Mouse (Mus musculus) adrenal gland, postnatal 36 days (tissue): ENCODE data around the gene Gm20532. TPM values are rescaled to one million over a fixed set of nuclear protein-coding genes. Genes with fewer than 3 reads are reported as not detected.

Experiments
- DNase-seq, 2 experiments: peaks; one replicate each; pipeline ENCODE4 v3.0.0; 2021; ENCODE audit warnings: mixed read lengths in 1 of 2
- total RNA-seq, 2 experiments: library from RNA; stranded (reverse); gene quantifications; 2 replicates each; pipeline ENCODE4 v1.2.3; 2021

Gene Gm20532
- total RNA-seq, 2 experiments from 2014 or later: not detected

- no peak for DNase-seq
Measured at GRCm38 (mm10) chr2:26596898-26597297, 10.5 kb downstream of the Gm20532 start.

- DNase-seq: no peak
Measured at GRCm38 (mm10) chr2:26597810-26598209, 11.4 kb downstream of the Gm20532 start.

DNA sequence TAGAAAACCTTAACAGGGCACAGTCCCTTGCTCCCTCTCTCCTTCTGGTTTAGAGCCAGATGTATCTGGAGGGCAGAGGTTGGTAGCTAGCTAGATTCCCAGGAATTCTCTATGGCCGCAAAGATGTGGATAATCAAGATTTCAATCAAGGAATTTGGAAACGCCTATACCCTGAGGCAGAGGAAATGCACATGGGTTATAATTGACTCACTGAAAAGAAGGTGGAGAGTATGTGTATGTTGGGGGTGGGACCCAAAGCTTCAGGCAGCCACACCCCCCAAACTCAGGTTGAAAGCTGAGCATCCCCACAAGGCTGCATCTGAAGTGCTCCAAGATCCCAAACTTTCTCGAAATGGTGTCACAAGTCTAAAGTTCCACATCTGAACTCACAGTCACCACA, 12.0 kb downstream of the Gm20532 start:
- no peak for DNase-seq

DNA sequence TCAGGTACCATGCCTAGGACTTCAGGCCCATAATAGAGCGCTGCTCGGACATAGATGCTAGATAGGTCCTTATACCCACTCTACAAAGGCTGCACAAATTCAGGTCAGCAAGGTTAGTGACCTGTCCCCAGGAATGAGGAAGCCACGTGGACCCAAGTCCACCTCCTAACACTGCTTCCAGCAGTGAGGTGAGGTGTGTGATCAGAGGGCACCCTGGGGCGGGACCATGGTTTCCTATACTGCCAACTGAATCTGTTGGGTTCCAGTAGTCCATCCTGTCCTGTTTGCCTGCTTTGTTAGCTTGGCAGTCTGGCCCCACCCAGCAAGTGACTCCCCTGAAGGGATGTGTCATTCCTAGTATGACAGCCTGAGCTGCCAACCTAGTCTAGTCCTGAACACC, 13.5 kb downstream of the Gm20532 start:
- no peak for DNase-seq

- DNase-seq: no peak
Measured at GRCm38 (mm10) chr2:26600664-26601063, 14.2 kb downstream of the Gm20532 start.

GRCm38 (mm10) chr2:26601595-26601994, 15.2 kb downstream of the Gm20532 start:
- no peak for DNase-seq

- DNase-seq: no peak
Measured at GRCm38 (mm10) chr2:26602631-26603030, 16.2 kb downstream of the Gm20532 start.

GRCm38 (mm10) chr2:26603159-26603558, 16.7 kb downstream of the Gm20532 start:
- DNase-seq: peak; percentile 74 to 86

GRCm38 (mm10) chr2:26603720-26604671, 17.6 kb downstream of the Gm20532 start, which contains the start of gene Agpat2:
Gene Agpat2 (minus strand): TSS chr2:26604417.
- peak; percentile 94 to 97 for DNase-seq

DNA sequence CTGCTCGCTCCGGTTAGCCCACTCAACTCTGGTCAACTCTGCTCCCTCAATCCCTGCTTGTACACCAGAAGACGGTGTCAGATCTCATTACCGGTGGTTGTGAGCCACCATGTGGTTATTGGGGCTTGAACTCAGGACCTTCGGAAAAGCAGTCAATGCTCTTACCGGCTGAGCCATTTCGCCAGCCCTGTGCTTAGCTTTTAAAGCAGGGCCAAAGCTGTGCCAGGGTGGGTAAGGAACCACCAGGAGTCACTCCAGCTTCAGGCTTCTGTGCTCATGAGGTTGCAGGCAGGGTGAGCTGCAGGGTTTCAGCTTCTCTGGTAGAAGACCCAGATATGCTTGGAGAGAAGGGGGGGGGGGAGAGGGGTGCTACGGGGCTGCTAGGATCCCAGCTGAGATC, 18.9 kb downstream of the Gm20532 start:
- no peak for DNase-seq

- peak in 1 of 2 experiments; percentile 21 for DNase-seq
Measured at GRCm38 (mm10) chr2:26606579-26606978, 20.1 kb downstream of the Gm20532 start.

GRCm38 (mm10) chr2:26607056-26607910, 20.8 kb downstream of the Gm20532 start:
- no peak for DNase-seq

- no peak for DNase-seq
Measured at GRCm38 (mm10) chr2:26608781-26609180, 22.3 kb downstream of the Gm20532 start.

DNA sequence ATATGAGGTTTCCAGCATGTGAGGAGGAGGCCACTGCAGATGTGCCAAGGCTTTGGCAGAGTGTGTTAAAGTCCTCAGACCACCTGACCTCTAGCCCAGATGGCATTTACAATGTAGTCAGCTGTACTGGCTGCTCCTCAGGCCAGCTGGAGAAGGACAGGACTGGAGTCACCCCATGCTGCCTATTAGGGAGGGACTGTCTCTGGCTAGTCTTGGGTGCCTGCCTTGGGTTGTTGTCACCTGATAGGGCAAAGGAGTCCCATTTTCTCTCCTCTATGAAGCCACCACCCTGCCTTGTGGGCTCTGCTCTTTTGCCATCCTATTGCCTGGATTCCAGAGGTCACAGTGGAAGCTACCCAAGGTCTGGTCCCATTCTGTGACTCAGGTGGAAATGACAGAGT, 22.8 kb downstream of the Gm20532 start:
- DNase-seq: no peak

- no peak for DNase-seq
Measured at GRCm38 (mm10) chr2:26610526-26610925, 24.1 kb downstream of the Gm20532 start.

DNA sequence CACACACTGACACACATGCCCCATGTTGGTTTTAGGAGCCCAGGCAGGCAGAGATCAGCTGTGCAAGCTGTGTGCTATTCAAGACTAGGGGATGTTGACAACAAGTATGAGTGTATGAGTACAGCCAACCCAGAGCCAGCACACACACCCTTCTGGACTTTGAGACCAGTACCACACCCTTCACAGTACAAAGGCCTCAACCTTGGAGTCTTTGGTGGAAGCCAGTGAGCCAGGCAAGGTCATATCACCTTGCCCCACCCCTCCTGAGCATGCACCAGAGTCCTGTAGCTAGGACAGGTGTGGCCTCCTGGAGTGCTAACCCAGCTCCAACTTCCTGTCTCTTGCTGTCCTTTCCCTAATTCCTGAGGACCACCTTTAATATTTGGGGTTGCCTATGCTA, 24.6 kb downstream of the Gm20532 start:
- DNase-seq: no peak

DNA sequence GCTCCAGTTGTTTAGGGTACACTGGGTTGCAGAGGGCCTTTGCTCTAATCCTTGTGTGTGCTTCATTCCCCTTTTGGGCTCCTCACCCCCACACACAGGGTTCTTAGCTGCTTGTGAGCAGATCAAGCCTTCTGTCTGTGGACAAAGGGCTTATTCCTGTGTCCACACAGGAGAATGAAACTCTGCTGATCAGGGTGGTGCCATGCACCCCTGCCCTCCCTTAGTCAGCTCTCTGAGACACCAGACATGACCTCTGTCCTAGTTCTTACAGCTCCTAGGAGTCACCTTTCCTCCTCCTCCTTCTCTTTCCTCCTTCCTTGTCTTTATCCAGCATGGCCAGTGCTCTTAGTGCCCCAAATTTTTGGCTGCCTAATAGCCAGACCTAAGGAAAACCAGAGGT, 25.5 kb downstream of the Gm20532 start:
- no peak for DNase-seq

DNA sequence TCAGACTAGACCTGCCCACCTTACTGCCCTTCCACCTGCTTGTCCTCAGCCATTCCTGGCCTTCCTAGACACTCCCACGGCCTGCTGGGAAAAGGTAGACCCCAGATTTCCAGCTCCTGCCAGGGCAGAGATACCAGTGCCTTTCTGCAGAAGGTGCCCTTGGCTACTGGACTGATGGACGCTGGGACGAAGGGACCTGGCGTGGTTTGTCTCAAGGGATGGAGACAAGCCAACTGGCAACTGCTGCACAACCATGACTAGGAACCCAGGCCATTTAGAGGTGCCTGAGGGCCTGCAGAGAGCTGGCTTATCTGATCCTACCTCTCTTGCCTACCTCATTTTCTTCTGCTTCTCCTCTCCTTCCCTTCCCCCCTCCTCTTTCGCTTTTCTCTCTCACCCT, 28.5 kb downstream of the Gm20532 start:
- DNase-seq: peak in 1 of 2 experiments; percentile 29

DNA sequence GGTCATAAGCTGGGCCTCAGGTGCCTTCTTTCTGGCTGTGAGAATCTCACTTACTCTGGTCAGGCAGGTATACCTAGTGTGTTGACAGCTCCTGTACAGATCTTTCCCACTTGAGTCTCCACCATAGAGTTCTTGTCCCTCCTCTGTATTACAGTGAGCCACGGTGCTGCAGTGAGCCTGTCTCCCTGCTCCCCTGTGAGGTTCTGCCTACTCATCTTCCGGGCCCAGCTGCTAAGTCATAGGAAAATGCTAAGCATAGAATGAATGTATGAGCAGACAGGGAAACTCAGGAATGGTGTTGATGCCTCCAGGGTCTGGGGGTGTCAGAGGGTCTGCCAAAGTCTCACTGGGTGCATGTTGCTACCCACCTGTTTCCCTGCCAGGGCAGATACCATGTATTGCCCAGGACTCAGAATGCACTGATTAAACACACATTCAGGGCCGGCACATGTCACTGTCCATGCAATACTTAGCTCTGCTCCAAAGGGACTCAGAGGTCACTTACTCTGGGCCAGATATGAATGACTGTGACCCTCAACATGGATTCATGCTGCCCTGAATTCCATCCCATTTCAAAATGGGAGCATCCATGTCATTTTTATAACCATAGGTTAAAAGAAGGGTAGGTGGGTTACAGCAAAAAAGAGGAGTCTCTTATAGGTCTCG, 29.2 kb downstream of the Gm20532 start:
- no peak for DNase-seq

GRCm38 (mm10) chr2:26617331-26617730, 30.9 kb downstream of the Gm20532 start:
- DNase-seq: no peak

DNA sequence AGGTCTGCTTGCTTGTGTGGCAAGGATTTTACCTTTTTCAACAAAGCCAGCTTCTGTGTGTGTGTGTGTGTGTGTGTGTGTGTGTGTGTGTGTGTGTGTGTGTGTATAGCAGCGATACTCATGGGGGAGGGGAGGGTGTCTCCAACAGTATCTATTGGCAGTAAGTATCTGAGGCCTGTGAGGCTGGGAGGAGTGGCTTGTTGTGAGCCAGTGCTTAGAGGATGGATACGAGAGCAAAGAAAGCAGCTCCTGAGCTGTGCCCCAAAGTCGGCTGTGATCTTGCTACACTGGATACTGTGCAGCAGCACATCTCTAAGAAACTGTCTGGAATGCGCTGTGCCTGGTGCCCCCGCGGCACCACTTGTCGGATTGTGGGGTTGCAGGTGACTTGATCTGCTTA, 31.5 kb downstream of the Gm20532 start:
- no peak for DNase-seq

- DNase-seq: no peak
Measured at GRCm38 (mm10) chr2:26621246-26621645, 34.8 kb downstream of the Gm20532 start.
